Mouse (Mus musculus): ENCODE measurements around the gene Wnt1.
A peak's percentile ranks its signal among the peaks of the same experiment; 100 is the strongest.

Gene Wnt1

DNA sequence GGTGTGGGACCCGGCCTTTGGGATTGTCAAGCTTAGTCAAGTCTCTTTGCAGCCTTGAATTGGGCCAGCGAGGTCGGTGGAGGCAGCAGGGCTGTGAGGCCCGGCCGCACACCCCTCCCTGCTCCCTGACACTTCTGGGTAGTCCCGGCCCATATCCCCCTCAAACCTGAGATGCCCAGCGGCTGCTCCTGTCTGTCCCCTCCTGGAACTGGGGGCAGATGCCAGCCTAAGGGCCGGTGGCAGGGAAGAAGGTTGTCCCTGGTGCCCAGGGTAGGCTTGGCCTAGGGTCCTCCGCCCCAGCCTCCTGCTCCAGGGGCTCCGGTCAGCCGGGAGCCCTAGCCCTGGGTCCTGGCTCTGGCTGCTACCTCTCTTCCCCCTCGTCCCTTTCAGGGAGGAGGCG is 44.4 kb downstream of the Wnt1 start:
- DNase-seq (ENCODE audit: inconsistent age in 2 of 2, low spot score in 1 of 2): peak in 1 of 2 experiments; percentile 52

DNA sequence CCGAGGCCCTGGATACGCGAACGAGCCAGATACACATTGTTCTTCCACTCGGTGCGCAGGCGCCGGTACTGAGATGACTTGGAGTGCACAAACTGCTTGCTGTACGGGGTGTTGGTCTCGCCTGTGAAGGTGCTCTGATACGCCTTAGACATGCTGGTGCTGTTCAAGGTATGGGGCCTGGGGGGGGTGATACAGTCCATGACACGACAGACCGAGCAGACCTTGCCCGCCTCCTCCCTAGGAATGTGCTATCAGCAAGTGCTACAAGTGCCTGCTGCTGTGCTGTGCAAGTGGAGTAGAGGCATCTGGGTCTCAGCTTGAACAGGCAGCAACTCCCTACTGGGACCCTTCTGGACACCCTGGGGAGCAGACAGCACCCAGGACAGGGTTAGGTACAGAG is 45.6 kb downstream of the Wnt1 start:
- peak in 1 of 2 experiments; percentile 31 for DNase-seq (ENCODE audit: inconsistent age in 2 of 2, low spot score in 1 of 2)

DNA sequence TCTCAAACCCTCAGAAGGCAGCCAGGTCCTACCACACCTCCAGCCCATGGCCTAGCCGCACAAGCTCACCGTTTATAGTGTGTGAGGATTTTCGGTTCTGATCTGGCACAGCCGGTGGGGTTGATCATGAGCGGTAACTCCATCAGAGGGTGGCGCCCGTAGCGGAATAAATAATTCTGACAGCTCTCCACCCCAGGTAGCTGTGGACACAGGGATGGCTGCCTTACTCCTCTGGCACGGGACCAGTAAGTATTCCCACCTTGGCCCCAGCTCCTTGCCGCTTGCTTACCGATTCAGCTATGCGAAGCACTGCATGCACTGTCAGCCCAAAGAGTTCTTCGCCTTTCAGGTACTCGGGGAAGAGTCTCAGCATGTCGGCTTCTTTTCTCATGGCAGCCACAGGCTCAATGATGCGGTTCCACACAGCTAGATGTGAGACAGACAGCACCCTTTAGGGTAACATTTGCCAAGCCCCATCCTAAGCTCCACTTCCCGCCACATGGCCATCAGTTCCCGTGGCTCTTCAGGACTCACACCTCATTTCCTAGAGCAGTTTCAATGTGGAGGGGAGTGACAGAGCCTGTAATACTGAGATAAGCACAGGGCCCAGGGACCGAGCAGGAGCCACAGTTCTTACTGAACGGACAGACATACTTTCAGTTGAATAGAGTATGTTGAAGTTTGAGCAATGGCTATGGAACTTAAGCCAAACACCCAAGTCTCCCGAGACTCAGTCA is 47.5 kb downstream of the Wnt1 start:
- DNase-seq (ENCODE audit: inconsistent age in 2 of 2, low spot score in 1 of 2): no peak

DNA sequence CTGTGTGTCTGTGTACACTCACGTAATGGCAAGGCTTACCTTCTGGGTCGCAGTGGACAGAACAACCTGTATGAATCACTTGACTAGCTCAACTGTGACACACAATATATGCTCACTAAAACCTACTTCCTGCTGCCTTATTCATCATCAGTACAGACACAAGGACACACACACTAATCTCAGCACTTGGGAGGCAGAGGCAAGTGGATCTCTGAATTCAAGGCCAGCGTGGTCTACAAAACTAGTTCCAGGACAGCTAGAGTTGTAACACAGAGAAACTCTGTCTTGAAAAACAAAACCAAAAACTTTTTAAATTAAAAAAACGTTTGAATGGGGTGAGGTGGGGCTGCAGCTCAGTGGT is 48.1 kb downstream of the Wnt1 start:
- peak in 1 of 2 experiments; percentile 56 for DNase-seq (ENCODE audit: inconsistent age in 2 of 2, low spot score in 1 of 2)

DNA sequence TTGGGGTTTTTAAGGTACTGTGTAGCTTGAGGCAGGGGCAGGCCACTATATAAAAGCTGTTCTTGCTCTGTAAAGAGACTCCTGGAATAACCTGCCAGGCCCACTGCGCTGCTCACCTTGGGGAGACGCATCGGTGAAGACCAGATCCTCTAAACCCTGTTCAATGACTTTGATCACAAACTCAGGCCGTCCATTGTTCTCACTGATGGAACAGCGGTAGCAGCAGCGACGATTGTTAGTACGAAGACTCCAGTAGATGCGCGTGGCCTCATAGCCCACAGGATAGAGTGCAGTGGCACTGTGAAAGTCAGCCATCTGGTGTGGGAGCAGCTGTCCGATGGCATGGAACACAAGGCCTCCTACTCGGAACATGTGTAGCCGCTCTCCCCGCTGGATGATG is 49.5 kb downstream of the Wnt1 start:
- DNase-seq (ENCODE audit: inconsistent age in 2 of 2, low spot score in 1 of 2): peak in 1 of 2 experiments; percentile 39

DNA sequence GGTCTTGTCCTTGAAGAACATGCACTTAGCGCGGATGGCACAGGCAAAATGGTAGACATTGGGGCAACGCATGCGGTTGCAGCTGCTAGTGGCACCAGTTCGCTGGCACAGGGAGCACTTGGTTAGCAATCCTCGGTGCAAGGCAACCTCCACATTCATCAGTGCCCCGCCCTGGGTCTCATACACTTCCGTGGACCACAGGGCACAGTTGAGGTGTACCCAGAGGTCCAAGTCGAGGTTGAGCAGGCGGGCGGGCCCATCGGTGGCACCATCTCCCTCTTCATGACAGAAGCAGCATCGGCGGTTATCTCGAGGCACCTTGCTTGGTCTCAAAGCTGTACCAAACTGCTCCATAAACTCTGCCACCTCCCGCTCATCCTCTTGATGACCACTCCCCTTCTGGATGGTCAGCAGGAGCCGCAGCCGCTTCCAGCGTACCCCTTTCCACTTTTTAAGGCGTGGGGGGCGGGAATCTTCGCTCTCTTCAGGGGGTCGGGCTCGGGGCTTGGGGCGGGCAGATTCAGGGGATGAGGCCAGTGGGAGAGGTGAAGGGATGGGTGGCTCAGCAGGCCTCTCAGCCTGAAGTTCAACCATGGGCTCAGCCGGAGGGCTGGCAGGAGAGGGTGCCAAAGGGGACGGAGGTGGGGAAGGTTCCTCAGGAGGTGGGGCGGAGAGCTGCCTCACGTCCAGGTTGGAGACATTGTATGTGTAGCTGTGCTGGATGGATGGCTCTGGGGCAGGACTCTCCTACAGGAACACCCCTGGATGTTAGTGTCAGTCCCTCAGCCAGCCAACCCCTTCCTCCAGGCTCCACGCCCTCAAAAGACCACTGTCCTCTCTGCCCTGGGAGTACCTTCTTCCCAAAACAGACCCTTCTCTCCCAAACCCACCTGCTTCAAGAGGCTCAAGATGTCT is 50.3 kb downstream of the Wnt1 start:
- peak in 1 of 2 experiments; percentile 32 for DNase-seq (ENCODE audit: inconsistent age in 2 of 2, low spot score in 1 of 2)
